Mouse (Mus musculus) cerebellum, adult 2 months (tissue): Measurements from ENCODE around the gene Dennd1a. TPM values are rescaled to one million over a fixed set of nuclear protein-coding genes. Genes with fewer than 3 reads are reported as not detected.

Experiments
- DNase-seq, 2 experiments: peaks; one replicate each; pipeline ENCODE4 v3.0.0; 2021
- H3K27ac ChIP-seq: fragments of 200-500 bp; 2 replicates; pipeline ENCODE4 v1.5.1; 2012; ENCODE audit warnings: low read length, control low read depth, inconsistent platforms; ENCODE audit not compliant: insufficient read depth
- H3K27me3 ChIP-seq: fragments of 200-500 bp; 2 replicates; pipeline ENCODE4 v1.6.1; 2012; ENCODE audit warnings: inconsistent platforms, mild to moderate bottlenecking, low read length, moderate library complexity; ENCODE audit not compliant: control insufficient read depth, insufficient read depth
- H3K4me1 ChIP-seq: fragments of 200-500 bp; 2 replicates; pipeline ENCODE4 v1.6.1; 2011; ENCODE audit warnings: low read length; ENCODE audit not compliant: control insufficient read depth, insufficient read depth
- H3K4me3 ChIP-seq: fragments of 200-500 bp; replicated peaks from 2 replicates; pipeline ENCODE3; 2011; ENCODE audit warnings: mild to moderate bottlenecking, low read depth, low read length, control low read depth; ENCODE audit not compliant: insufficient read depth
- CTCF ChIP-seq: fragments of 200-500 bp; IDR thresholded peaks from 2 replicates; pipeline ENCODE4 v1.5.1; 2011; ENCODE audit warnings: low read depth, mild to moderate bottlenecking, control low read depth, low read length, moderate library complexity, borderline replicate concordance; ENCODE audit not compliant: insufficient read depth
- POLR2A ChIP-seq: fragments of 200-500 bp; IDR thresholded peaks from 2 replicates; pipeline ENCODE4 v1.6.1; 2011; ENCODE audit warnings: low read length, control low read depth, borderline replicate concordance; ENCODE audit not compliant: insufficient read depth
- WGBS: fragments of 180-500 bp; shearing (Covaris S2); methylation state at CpG from one replicate; pipeline ENCODE4 v1.1.7; 2018; 5-methylcytosine and 5-hydroxymethylcytosine counted together
- polyA plus RNA-seq: library from polyadenylated mRNA; depleted of rRNA; stranded (reverse); fragments of >200 nt; gene quantifications from 2 replicates; pipeline ENCODE4 v1.2.3, GENCODE M21; 2012

Dennd1a gene
- polyA plus RNA-seq, 1 experiment = 38.0 TPM

DNA sequence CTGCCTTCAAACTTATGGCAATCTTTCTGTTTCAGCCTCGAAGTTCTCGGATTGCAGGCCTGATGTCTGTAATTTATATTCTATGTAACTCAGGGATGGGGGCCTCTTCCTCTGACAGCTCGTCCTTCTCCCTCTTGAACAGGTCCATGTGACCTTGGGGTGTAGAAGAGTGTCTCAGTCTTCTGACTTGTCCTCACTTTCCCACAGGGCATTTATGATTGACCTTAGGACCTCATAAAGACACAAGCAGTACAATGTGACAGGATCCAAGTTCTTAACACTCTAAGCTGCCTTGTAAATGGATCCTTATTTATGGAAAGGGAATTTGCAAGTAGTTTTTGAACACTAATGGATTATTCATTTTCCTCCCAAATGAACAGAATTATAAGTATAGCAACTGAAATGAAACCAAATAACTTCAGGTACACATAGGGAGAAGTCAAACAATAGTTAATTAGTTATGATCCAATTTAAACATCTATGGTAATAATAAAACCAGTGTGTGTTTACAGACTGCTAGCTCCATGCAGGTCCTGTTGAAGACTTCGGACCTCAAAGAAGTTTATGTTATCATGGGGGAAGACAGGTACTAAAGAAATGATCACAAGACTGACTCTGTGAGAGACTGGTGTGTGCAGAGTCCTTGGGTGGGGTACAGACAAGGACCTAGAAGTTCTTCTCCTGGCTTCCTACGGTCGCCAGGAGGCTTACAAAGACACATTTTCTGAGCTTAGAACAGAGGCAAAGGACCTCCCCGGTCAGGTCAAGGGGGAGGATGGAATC lies 448.8 kb downstream of the Dennd1a start:
- no peak overlapping the region for H3K4me3 ChIP-seq

DNA sequence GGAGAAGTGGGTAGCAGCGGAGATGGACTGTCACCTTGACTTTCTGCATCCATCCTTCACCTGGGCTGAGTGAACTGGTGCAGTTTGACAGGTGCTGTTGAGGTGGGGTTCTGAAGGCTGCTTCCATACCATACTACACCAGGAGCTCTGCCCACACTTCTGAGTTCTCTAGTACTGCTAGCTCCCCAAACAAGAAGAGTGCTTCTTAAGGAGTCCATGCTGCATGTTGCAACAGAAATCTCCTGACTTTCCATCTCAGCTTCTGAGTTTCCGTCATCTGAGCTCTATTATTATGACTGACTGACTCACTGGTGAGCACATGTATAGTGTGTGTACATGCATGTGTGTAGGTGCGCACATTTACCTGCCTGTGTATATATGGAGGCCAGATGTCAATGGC lies 449.6 kb downstream of the Dennd1a start:
- TF ChIP-seq CTCF (no peak), POLR2A (no peak)
- Histone ChIP-seq H3K27ac (no peak overlapping the region), H3K27me3 (no peaks in the 10 kb centered on the region), H3K4me3 (no peak overlapping the region), H3K4me1 (no peaks in the 10 kb centered on the region)
- DNase-seq = no peak
- 99% methylated on average over 3 of the region's 3 CpGs for WGBS

More for the DNA sequence above, 448.8 kb downstream of the Dennd1a start:
- 90% methylated on average over 7 of the region's 7 CpGs for WGBS
- H3K27ac ChIP-seq = no peak overlapping the region
- H3K27me3 ChIP-seq = no peaks in the 10 kb centered on the region
- TF ChIP-seq POLR2A (no peak), CTCF (no peak)
- no peak for DNase-seq
- no peaks in the 10 kb centered on the region for H3K4me1 ChIP-seq

DNA sequence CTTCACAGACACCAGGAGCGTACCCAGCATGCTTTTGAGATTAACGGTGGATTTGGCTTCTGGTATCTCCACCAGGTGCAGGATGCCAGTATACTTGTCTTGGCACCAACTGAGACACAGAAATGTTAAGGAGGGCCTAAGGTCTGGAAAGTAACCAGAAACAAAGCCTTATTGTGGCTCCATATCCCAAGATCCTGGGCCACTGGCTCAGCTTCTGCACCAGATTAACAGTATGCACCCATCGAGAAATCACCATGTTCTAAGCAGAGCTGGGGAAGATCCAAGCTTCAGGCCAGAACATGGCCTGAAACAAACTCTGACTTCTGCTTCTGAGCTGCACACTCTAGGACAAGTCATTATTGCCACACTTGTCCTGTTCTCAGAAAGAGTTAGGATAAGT lies 450.3 kb downstream of the Dennd1a start:
- TF ChIP-seq CTCF (no peak), POLR2A (no peak)
- Histone ChIP-seq H3K4me3 (no peak overlapping the region), H3K27ac (no peak overlapping the region), H3K4me1 (no peaks in the 10 kb centered on the region), H3K27me3 (no peaks in the 10 kb centered on the region)
- WGBS = 61% methylated on average over 3 of the region's 3 CpGs
- DNase-seq = no peak

DNA sequence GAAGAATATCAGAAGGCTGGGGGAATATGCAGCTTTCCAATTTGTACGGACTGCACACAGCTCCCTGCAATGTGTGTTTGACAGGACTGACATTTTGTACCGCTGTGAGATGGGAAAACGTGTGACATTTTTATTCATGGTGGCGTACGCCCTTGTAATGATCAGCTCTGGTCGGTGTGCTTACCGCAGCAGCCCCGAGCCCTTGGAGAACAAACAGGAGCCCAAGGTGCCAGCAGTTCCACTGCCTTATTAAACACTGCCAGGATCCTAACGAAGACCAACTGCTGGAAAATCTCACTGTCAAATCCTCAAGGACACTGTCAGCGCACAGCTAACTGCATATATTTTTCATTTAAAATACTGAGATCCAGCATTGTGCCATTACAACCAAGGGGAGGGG lies 454.9 kb downstream of the Dennd1a start:
- WGBS = 79% methylated on average over 10 of the region's 10 CpGs
- H3K27me3 ChIP-seq = no peaks in the 10 kb centered on the region
- DNase-seq = no peak
- no peak overlapping the region for H3K4me3 ChIP-seq
- no peak overlapping the region for H3K27ac ChIP-seq
- TF ChIP-seq POLR2A (no peak), CTCF (no peak)
- H3K4me1 ChIP-seq = no peaks in the 10 kb centered on the region

DNA sequence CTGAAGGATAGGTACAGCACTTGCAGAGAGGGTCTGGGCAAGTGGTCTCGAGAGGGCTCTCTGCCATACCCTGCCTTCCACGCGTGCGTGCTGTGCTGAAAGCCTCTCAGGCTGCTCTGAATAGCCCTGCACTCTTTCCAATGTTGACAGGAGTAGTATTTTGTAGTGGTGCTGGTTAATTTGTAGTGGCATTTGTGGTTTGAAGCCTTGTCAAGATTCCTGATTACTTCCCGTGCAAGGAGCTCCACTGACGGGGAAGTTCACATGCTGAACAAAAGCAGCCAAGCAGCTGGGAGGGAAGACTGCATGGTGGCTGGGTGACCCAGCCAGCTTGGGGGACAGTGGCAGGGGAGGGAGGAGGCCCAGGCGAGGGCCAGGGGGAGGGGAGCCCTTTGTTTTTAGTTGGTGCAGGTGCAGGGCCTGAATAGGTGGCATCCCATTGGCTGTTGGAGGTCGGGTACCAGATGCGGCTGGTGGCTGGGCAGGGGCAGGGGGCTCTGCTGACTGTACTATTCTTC lies 457.4 kb downstream of the Dennd1a start:
- H3K27me3 ChIP-seq = no peaks in the 10 kb centered on the region
- H3K4me1 ChIP-seq = no peaks in the 10 kb centered on the region
- H3K4me3 ChIP-seq = no peak overlapping the region
- WGBS = 54% methylated on average over 9 of the region's 9 CpGs
- TF ChIP-seq POLR2A (no peak), CTCF (no peak)
- no peak for DNase-seq
- no peak overlapping the region for H3K27ac ChIP-seq

DNA sequence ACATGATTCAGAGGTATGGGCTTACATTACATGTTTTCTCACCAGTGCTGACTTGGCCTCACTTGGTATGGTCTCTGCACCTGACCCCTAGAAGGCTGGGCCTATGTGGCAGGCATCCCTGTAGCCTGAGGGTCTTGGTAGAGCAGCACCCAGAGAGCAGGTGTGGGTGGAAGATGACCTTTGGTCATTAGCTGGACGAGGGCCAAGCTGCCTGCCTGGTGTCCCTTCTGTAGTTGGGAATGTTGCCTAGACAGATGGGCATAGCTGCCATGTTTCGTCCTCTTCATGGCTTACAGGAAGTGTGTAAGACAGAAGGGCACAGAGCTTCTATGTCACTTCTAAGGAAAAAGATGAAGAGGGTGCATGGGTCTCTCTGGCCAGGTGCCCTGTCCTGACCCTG lies 463.4 kb downstream of the Dennd1a start:
- no peak overlapping the region for H3K4me3 ChIP-seq
- H3K27ac ChIP-seq = no peak overlapping the region
- no peaks in the 10 kb centered on the region for H3K27me3 ChIP-seq
- 28% methylated on average over 2 of the region's 2 CpGs for WGBS
- H3K4me1 ChIP-seq = peaks cover 4% of the 10 kb centered on the region; the same call in 1 of the 2 replicates
- TF ChIP-seq CTCF (no peak), POLR2A (no peak)
- peak in 1 of 2 experiments; percentile 35 for DNase-seq

DNA sequence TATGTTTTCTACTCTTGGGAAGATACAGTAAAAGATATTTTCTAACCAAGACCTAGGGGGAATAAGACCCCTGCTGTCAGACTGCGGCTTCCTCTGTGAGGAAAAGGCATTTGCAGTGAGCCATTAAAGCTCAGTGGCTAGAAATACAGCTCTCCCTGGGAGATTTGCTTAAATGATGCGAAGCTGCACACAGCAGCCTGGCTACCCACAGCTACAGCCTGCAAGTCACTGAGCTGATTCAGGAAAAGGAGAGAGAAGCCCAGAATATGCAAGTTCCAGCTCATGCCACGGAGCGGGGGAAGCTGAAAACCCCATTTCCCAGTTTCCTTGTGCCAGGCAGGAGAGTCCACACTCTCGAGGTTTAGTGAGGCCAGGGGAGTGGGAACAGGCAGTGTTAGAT lies 465.1 kb downstream of the Dennd1a start:
- TF ChIP-seq CTCF (no peak), POLR2A (no peak)
- H3K27ac ChIP-seq = no peak overlapping the region
- 68% methylated on average over 5 of the region's 5 CpGs for WGBS
- H3K4me1 ChIP-seq = peaks cover 4% of the 10 kb centered on the region; the same call in 1 of the 2 replicates
- H3K27me3 ChIP-seq = no peaks in the 10 kb centered on the region
- DNase-seq = no peak
- H3K4me3 ChIP-seq = no peak overlapping the region
